Mouse (Mus musculus) megakaryocyte, embryonic 14.5 days (primary cell): Measurements from ENCODE around the gene Olfr887.

Experiments used
- FLI1 ChIP-seq: IDR thresholded peaks from 2 replicates; pipeline ENCODE4 v1.6.1; 2012; ENCODE audit warnings: low read length, inconsistent platforms, mixed read lengths
- GATA1 ChIP-seq: IDR thresholded peaks from 3 replicates; pipeline ENCODE4 v1.6.1; 2012; ENCODE audit warnings: mixed read lengths, low read length, inconsistent platforms, borderline replicate concordance

DNA sequence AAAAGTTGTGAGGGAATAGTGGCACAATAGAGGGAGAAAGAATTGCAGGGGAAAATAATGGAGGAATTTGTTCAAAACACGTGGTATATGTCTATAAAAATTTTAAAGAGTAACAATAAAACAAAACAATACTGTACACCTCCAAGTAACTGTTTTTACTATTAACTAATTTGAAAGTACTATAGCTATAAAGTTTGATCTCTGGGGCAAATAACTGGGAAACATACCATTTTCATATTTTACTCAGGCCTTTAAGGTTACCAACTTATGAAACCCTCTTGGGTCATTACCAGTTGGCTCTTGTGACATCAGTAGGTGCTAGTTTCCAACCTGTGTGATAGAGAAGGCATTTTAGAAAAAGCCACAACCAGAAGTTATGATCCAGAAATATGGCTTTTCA is at the start of gene Olfr887:
- TF ChIP-seq FLI1, result no peak
- TF ChIP-seq GATA1, result no peak
